Mouse (Mus musculus) splenic B cell, adult 2 months (primary cell): Measurements from ENCODE around the gene Trdmt1.

Experiments
- DNase-seq: peaks from one replicate; pipeline ENCODE4 v3.0.0-alpha.2; 2011; ENCODE audit warnings: low read depth, low spot score
- H3K27me3 ChIP-seq: 2 replicates; pipeline ENCODE4 v1.6.1; 2012; ENCODE audit warnings: mild to moderate bottlenecking, low read length, moderate library complexity, mixed read lengths; ENCODE audit not compliant: control insufficient read depth, poor library complexity, insufficient read depth, severe bottlenecking
- H3K36me3 ChIP-seq: 2 replicates; pipeline ENCODE4 v1.6.1; 2012; ENCODE audit warnings: mild to moderate bottlenecking, low read length, moderate library complexity, mixed read lengths; ENCODE audit not compliant: control insufficient read depth, poor library complexity, insufficient read depth, severe bottlenecking

Trdmt1 gene

GRCm38 (mm10) chr2:13499196-13499595 is 45.3 kb downstream of the Trdmt1 start:
- no peaks in the 10 kb centered on the region for H3K36me3 ChIP-seq
- no peak for DNase-seq
- H3K27me3 ChIP-seq, result no peaks in the 10 kb centered on the region

DNA sequence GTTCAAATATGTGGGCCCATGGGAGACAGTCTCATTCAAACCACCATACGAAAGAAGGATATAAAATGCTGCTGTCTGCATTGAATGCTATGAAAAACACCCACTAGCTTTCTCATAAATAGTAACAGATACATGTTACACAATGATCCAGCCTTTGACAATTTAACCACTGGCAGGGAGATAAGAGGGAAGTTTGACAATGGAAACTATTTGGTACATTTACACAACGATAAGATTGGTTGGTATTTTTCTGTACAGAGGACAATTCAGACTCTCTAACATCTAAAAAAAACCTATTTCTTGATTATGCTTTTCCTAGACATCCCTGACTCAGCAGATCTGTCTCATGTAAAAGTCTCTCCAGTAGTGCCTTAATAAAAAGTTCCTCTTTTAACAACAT is 48.4 kb downstream of the Trdmt1 start:
- H3K27me3 ChIP-seq, result no peaks in the 10 kb centered on the region
- DNase-seq, result no peak
- H3K36me3 ChIP-seq, result no peaks in the 10 kb centered on the region

- DNase-seq, result no peak
- H3K36me3 ChIP-seq, result no peaks in the 10 kb centered on the region
- no peaks in the 10 kb centered on the region for H3K27me3 ChIP-seq
These were observed 51.5 kb downstream of the Trdmt1 start for GRCm38 (mm10) chr2:13492927-13493326.

- H3K36me3 ChIP-seq, result no peaks in the 10 kb centered on the region
- no peaks in the 10 kb centered on the region for H3K27me3 ChIP-seq
- no peak for DNase-seq
These were observed 52.7 kb downstream of the Trdmt1 start, which contains the start of gene Cubn for GRCm38 (mm10) chr2:13491734-13492133. Cubn (minus strand) TSS chr2:13491813.

DNA sequence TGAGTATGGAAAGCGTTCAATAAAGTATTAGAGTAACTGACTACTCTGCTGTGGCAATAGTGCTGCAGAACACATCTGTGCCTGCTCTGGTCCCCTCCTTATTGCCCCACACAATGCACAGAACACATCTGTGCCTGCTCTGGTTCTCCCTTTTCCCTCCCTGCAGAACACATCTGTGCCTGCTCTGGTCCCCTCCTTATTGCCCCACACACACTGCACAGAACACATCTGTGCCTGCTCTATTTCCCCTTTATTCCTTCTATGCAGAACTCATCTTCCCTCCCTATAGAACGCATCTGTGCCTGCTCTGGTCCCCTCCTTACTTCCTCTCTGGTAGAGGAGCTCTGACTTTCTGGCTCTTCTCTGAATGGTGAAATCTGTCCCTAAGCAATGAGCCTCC is 54.0 kb downstream of the Trdmt1 start:
- Histone ChIP-seq H3K36me3 (no peaks in the 10 kb centered on the region), H3K27me3 (no peaks in the 10 kb centered on the region)
- DNase-seq, result no peak

DNA sequence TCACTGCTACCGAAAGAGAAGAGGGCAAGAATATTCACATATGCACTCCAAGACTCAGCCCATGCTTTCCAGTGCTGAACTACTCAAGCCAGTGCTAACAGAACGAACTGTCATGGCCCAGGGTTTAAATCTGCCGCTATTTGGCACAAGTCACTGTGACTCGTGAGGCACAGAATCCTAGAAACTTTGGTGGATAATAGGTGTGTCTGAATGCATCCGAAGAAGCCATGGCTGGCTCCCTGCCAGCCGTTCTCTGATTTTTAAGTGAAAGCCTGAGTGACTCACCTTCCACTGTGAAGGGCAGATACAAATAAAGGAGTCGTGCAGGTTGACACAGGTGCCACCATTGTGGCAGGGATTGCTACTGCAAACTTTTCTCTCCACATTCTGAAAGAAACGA is 58.0 kb downstream of the Trdmt1 start:
- Histone ChIP-seq H3K27me3 (no peaks in the 10 kb centered on the region), H3K36me3 (no peaks in the 10 kb centered on the region)
- DNase-seq, result no peak

DNA sequence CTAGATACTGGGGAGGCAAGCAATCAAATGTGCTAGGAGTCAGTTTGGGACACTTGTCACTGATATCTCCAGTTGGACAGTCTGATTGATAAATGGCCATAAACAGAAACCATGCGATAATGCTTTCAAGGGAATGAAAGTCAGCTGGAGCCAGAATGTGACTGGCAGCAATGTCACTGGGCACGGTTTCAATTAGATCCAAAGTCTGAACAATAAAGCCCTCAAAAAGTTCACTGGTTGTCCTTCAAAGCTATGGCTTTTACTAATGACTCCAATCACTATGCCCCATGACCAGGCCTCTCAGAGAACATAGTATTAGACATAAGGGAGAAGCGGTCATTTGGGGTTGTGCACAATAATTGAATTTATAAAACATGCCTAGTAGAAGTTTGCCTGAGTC is 59.9 kb downstream of the Trdmt1 start:
- no peak for DNase-seq
- Histone ChIP-seq H3K27me3 (no peaks in the 10 kb centered on the region), H3K36me3 (no peaks in the 10 kb centered on the region)

DNA sequence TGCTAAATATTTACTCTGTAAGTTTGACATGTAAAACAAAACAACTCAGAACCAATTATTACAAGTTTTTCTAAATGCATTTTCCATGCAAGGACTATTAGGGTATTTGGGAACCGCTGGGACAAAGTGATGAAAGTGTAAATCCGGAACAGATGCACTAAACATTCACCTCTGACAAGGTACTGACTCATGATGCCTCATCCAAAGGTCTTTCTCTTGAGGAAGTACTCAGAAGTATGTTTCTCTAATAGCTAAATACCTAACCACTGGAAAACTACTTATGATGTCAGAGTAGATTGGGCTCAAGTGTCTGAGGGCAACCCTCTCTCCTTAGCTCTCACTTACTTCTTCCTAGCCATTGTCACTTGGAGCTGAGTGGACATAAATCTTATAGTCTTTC is 63.7 kb downstream of the Trdmt1 start:
- no peaks in the 10 kb centered on the region for H3K27me3 ChIP-seq
- H3K36me3 ChIP-seq, result no peaks in the 10 kb centered on the region
- no peak for DNase-seq

- Histone ChIP-seq H3K27me3 (no peaks in the 10 kb centered on the region), H3K36me3 (no peaks in the 10 kb centered on the region)
- DNase-seq, result no peak
These were observed 65.3 kb downstream of the Trdmt1 start for GRCm38 (mm10) chr2:13479165-13479564.

DNA sequence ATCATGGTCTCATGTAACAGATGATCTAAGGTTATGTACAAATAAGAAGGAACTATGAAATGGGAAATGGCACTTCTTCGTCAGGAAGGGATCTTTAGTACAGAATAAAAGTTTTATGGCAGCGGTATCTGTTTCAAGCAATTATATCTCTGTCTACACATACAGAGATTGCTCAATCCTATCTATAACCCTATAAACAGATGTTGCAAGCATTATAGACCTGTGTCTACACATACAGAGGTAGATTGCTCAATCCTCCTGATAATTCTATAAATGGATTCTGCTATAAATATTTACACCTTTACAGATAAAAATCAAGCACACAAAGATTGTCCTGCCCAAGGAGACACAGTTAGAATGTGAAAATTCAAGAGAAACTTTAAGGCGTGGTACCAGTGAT is 74.4 kb downstream of the Trdmt1 start:
- no peak for DNase-seq
- Histone ChIP-seq H3K27me3 (no peaks in the 10 kb centered on the region), H3K36me3 (no peaks in the 10 kb centered on the region)

- Histone ChIP-seq H3K27me3 (no peaks in the 10 kb centered on the region), H3K36me3 (no peaks in the 10 kb centered on the region)
- no peak for DNase-seq
These were observed 74.8 kb downstream of the Trdmt1 start for GRCm38 (mm10) chr2:13469641-13470040.

GRCm38 (mm10) chr2:13466685-13467084 is 77.8 kb downstream of the Trdmt1 start:
- no peaks in the 10 kb centered on the region for H3K27me3 ChIP-seq
- no peaks in the 10 kb centered on the region for H3K36me3 ChIP-seq
- no peak for DNase-seq
